Mouse (Mus musculus): Measurements from ENCODE around the gene Fam151a.
"Not testable (repeated sequence)": the region's sequence is repeated elsewhere in the genome, so short reads cannot be mapped to it uniquely, and the experiment has no call there.

Fam151a gene

GRCm38 (mm10) chr4:106776998-106777397, 43.3 kb downstream of the Fam151a start:
- DNase-seq (ENCODE audit: low read depth, low spot score): no peak

GRCm38 (mm10) chr4:106778116-106778788, 44.6 kb downstream of the Fam151a start:
- no peak for DNase-seq (ENCODE audit: low read depth, low spot score)

GRCm38 (mm10) chr4:106780045-106780444, 46.4 kb downstream of the Fam151a start:
- DNase-seq (ENCODE audit: low read depth, low spot score): no peak

GRCm38 (mm10) chr4:106783137-106783536, 49.4 kb downstream of the Fam151a start:
- no peak for DNase-seq (ENCODE audit: low read depth, low spot score)

DNA sequence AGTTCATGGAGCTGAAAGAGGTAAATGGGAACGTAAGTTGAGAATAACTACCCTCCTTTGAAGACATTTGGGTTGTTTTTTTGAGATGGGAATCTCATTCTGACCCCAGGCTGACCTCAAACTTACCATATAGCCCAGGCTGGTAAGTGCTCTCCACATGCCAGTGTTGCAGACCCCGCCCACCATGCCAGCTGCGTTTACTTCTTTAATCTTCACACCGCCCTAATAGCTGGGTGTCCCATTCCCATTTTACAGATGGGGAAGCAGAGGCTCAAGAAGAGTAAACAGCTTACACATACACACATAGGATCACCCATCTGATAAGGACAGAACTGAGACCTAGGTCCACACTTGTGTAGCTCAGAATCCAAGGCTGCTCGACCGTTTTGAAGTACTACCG, 51.1 kb downstream of the Fam151a start:
- DNase-seq (ENCODE audit: low read depth, low spot score): no peak

DNA sequence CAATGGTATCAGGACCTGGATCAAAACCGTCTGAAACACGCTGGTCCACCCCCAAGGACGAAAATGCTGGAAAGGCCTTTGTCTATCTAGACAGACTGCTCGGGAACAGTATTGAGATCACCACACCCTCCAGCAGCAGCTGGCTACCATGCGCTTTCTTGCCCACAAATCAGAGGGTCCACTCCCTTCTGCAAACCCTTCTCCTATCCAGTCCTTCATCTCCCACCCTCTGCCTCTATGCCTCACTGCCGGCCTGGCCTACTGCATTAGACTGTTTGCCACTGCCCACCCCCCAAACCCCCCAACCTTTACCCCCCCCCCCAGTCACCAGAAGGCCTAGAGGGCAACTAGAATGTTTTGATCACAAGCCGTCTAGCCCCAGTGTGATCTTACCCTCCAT, 51.7 kb downstream of the Fam151a start:
- DNase-seq (ENCODE audit: low read depth, low spot score): no peak

DNA sequence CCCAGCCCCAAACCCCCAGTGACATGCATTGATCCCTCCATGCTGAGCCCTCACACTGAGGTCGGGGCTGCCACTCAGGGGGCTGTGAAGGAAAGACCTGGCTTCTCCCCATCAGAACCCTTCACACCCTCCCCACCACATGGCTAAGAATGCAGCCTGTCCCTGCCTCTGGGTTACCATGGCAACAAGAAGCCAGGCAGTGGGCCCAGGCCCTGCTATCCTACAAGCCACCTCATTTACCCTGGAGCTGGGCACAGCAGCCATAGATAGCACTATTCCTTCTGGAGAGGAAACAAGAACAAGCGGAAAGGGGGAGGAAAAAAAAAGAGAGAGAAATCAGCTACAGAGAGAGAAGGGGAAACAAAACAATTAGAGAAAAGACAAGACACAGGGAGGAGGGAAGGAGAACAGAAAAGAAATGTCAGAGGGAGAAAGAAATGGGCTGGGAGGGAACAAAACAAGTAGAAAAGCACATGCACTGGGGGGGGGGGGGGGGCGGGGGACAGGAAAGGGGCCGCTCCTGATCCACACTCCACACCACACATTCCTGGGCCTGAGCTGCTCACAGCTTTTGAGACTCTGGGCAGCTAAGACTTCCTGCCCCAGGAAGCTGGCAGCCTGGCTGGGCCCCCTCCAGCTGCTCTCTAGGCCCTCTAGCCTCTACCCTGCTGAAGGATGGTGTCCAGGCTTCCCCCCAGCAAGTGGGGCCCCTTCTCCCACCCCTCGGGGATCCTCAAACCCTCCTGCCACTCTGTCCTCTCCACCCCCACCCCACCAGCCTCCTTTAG, 52.3 kb downstream of the Fam151a start:
- no peak for DNase-seq (ENCODE audit: low read depth, low spot score)

GRCm38 (mm10) chr4:106787830-106788229, 54.1 kb downstream of the Fam151a start:
- no peak for DNase-seq (ENCODE audit: low read depth, low spot score)

- DNase-seq (ENCODE audit: low read depth, low spot score): no peak
These were observed 54.9 kb downstream of the Fam151a start for GRCm38 (mm10) chr4:106788627-106789026.

GRCm38 (mm10) chr4:106789705-106790104, 56.0 kb downstream of the Fam151a start:
- DNase-seq (ENCODE audit: low read depth, low spot score): no peak

GRCm38 (mm10) chr4:106790218-106790617, 56.5 kb downstream of the Fam151a start:
- not testable (repeated sequence) for DNase-seq (ENCODE audit: low read depth, low spot score)

DNA sequence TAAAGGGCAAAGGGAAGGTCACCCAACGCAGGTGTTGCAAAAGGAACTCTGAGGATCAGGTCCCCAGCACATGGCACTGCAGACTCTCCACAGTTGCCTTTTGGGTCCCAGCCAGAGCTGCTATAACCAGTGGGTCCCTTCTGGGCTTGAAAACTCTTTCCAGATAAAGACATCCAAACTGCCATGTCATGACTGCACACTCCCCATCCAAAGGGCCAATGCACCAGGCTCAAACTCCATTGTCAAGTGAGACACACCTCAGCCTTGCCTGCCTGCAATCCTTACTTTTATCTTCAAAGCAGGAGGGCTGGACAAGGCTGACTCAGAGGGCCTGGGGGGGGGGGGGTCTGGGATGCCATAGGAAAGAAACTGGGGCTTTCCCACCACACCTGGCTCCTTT, 57.2 kb downstream of the Fam151a start:
- DNase-seq (ENCODE audit: low read depth, low spot score): no peak

DNA sequence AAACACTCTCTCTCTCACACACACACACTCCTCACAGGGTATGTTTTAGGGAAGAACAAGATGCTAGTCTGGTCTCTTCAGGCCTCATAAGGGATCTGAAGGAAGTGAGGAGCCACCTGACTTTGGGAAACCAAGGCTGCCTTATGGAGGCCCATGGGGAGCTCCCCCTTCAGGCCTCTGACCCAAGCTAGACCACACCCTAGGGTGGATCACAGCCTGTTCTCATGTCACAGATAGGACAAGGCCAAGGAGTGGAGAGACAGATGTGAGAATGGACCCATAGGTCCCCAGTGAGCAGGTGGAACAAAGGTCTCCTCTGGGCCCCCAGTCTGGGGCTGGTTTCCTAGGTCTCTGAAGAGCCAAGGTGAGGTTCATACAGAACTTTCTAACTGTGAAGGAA, 58.6 kb downstream of the Fam151a start:
- DNase-seq (ENCODE audit: low read depth, low spot score): peak; percentile 65

DNA sequence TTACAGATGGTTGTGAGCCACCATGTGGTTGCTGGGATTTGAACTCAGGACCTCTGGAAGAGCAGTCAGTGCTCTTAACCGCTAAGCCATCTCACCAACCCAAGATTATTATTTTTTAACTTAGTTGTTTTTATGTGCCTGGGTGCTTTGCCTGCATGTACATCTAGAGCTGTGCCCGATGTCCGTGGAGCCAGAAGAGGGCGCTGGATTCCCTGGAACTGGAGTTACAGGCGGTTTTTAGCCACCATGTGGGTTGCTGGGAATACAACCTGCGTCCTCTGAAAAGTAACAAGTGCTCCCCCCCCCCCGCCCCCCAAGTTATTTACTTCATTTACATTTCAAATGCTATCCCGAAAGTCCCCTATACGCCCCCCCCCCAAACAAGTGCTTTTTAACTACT, 60.1 kb downstream of the Fam151a start:
- DNase-seq (ENCODE audit: low read depth, low spot score): not testable (repeated sequence)

- DNase-seq (ENCODE audit: low read depth, low spot score): no peak
These were observed 60.6 kb downstream of the Fam151a start for GRCm38 (mm10) chr4:106794247-106794646.

- no peak for DNase-seq (ENCODE audit: low read depth, low spot score)
These were observed 61.6 kb downstream of the Fam151a start for GRCm38 (mm10) chr4:106795289-106795688.

Measured in c-Kit-negative CD71-positive TER-119-positive erythroid progenitor cells, embryonic 14.5 days (primary cell).